Mouse (Mus musculus): ENCODE results near the gene Fgf22. TPM values are rescaled to one million over a fixed set of nuclear protein-coding genes. Genes with fewer than 3 reads are reported as not detected.
"Not testable (repeated sequence)": the region's sequence is repeated elsewhere in the genome, so short reads cannot be mapped to it uniquely, and the experiment has no call there.

Gene Fgf22
- total RNA-seq, 2 experiments from 2014 or later: not detected

DNA sequence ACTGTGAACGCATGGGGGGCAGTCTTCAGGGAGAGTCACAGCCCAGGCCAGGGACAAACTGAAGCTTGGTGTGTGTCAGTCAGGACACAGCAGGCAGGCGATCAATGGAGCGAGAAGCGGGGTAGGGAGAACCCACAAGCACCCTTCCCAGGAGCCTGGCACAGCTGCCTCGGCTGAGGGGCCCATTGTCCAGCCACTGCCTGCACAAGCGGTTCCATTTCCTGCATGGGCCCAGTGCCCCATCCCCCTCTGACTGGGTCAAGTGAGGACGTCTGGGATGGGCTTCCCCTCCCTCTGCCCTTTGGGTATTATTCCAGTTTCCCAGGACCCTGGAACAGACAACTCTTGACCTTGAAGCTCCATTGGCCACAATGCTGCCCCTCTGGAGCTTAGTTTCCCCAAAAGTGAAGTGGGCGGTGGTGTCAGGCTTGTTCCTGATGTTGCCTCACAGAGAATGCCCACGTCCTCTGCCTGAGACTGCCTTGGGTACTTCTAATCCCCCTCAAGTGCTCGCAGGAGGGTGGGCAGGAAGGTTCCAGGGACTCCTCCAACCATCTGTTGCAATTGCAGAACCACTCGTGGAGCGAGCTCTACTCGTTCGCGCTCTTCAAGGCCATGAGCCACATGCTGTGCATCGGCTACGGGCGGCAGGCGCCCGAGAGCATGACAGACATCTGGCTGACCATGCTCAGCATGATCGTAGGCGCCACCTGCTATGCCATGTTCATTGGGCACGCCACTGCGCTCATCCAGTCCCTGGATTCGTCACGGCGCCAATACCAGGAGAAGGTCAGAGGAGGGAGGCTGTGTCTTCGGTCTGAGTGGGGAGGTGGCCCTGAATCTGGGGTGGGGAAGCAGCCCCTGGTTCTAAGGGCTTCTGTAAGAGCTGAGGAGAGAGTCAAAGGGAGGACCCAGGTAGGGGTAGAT, 26.3 kb upstream of the Fgf22 start:
- DNase-seq: no peak
- intact Hi-C loops (cut with DNase I; ENCODE audit: low total_unique reads): no loop called here

DNA sequence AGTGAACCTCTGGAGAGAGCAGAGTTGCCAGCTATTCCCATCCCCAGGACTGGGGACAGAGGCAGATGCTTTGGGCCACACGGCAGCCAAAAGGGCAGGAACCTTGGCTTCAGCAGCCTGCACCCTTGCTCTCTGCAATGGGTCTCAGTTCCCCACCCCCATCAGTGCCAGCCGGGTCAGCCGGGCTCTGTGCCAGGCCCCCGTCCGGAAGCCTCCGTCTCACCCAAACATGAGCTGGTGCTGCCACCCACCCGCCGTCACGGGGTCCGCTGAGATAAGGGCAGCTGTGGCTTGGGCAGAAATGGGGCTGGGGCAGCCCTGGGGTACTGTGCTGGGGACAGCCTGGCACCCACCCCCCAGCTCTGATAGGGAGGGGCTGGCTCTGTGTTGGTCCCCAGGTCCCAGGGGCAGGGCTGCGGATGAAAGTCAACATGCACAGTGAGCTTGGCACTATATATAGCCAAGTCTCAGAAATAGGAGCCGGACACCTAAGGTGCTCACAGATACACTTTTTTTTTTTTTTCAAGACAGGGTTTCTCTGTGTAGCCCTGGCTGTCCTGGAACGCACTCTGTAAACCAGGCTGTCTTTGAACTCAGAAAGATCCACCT, 25.4 kb upstream of the Fgf22 start:
- intact Hi-C loops (cut with DNase I; ENCODE audit: low total_unique reads): no loop called here
- DNase-seq: peak; percentile 44

DNA sequence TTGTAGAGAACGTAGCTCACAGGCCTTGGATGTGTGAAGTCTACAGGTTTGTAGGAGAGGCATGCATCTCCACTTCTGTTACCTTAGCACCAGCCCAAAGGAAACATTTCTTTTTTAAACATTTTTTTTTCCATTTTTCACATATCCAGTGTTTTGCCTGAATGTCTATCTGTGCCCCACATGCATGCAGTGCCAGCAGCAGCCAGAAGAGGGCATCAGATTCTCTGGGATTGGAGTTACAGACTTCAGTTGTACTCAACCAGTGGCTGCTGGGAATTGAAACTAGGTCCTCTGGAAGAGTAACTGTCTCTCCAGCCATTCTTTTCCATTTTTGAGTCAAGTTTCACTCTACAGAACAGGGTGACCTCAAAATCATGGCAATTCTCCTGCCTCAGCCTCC, 22.4 kb upstream of the Fgf22 start:
- DNase-seq: no peak

DNA sequence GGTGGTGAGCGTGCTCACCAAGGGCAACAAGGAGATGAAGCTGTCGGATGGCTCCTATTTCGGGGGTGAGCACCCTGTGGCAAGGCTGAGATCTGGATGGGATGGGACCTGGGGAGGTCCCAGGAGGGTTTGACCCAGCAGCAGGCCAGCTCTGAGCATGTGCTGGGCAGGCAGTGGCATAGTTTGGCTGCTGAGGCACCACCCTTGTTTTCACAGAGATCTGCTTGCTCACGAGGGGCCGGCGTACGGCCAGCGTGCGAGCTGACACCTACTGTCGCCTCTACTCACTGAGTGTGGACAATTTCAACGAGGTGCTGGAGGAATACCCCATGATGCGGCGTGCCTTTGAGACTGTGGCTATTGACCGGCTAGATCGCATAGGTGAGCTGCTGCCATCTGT, 21.0 kb upstream of the Fgf22 start:
- DNase-seq: no peak
- intact Hi-C loops (cut with DNase I; ENCODE audit: low total_unique reads): no loop called here

More for the DNA sequence above, 22.4 kb upstream of the Fgf22 start:
- intact Hi-C loops (cut with DNase I; ENCODE audit: low total_unique reads): no loop called here

DNA sequence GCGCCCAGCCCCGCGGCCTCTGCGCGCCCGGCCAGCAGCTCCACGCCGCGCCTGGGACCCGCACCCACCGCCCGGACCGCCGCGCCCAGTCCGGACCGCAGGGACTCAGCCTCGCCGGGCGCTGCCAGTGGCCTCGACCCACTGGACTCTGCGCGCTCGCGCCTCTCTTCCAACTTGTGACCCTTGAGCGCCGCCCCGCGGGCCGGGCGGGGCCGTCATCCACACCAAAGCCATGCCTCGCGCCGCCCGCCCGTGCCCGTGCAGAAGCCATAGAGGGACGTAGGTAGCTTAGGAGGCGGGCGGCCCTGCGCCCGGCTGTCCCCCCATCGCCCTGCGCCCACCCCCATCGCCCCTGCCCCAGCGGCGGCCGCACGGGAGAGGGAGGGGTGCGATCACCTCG, 19.5 kb upstream of the Fgf22 start:
- DNase-seq: no peak
- intact Hi-C loops (cut with DNase I; ENCODE audit: low total_unique reads): no loop called here

DNA sequence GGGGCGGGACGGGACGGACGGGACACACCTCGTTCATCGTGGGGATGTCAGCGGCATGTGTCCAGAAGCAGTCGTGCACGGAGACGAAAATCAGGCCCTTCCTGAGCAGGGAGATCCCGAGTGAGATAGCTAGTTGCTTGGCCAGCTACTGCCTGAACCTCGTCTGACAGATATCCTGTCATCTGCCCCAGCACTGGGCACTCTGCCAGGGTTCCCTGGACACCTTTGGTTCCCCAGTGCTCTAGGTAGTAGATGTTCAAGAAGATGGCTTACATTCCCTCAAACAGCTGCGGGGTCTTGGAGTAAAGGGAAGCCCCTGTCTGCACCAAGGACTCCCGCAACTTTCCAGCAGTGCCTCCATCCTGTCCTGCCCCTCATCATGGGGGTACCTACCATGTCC, 18.2 kb upstream of the Fgf22 start:
- intact Hi-C loops (cut with DNase I; ENCODE audit: low total_unique reads): no loop called here
- no peak for DNase-seq

DNA sequence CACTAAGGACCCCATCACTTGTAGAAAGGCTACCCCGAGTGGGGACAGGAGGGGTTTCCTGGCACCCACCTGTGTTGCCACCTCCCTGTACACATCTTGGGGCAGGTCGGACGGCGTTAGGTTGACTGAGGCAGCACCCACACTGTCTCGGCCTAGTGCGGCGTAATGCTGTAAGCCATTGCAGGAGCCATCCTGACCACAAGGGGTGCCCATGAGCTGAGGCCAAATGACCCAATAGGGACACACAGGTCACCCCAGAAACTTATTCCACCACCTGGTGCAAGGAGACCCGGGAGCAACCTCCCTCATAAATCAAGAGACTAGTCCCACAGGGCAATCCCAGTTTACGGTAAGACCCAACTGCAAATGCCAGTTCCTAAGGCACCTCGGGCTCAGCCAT, 16.6 kb upstream of the Fgf22 start:
- intact Hi-C loops (cut with DNase I; ENCODE audit: low total_unique reads): no loop called here
- DNase-seq: no peak

DNA sequence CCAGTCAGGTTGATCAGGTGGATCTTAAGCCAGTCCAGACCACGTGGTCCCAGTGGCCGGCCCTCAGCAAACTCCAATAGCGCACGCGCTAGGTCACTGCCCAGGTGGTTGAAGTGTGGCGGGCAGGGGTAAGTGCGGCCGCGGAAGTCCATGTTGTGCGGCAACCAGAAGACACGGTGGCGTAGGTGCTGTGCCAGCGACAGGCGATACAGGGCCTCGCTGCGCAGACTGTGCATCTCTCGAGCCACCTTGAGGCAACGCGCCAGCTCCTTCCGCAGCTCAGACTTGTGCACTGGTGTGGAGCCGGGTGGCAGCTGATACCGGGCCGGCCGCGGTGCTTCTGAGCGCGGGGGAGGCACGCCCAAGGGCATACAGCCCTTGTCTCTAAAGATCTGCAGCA, 15.6 kb upstream of the Fgf22 start:
- DNase-seq: no peak
- intact Hi-C loops (cut with DNase I; ENCODE audit: low total_unique reads): no loop called here

DNA sequence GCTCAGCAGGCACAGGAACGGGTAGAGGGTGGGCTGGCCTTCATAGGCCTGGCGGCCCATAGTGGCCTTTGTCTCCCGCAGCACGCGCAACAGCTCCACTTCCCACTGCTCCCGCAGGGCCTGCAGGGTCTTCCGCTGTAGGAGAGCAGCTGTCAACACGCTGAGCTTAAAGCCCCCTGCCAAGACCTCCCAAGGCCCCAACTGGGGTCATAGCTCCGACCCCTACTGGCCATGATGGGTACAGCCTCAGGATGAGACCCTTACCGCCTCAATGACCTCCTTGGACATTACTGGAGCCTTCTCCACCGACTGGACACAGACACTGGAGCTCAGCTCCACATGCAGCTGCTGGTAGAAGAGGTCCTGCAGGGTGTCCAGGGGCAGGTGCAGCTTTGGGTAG, 14.0 kb upstream of the Fgf22 start:
- intact Hi-C loops (cut with DNase I; ENCODE audit: low total_unique reads): no loop called here
- DNase-seq: no peak

DNA sequence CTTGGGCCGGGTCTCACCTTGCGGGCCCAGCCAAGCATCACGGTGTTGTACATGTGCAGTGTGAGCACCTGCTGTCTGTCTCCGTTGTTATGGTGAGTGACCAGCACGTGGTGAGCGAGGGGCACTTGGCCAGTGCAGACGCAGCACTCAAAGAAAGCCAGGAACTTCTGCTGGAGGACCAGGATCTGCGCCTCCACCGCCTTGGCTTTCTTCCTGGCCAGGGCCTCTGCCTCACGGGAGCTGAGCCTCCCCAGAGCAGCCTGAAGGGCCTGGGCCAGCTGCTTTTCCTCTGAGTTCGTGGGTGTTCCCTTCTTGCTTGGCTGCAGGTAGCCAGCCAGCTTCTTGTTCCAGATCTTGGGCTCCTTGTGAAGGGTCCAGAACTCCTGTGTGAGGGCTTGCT, 11.7 kb upstream of the Fgf22 start:
- intact Hi-C loops (cut with DNase I; ENCODE audit: low total_unique reads): no loop called here
- no peak for DNase-seq

DNA sequence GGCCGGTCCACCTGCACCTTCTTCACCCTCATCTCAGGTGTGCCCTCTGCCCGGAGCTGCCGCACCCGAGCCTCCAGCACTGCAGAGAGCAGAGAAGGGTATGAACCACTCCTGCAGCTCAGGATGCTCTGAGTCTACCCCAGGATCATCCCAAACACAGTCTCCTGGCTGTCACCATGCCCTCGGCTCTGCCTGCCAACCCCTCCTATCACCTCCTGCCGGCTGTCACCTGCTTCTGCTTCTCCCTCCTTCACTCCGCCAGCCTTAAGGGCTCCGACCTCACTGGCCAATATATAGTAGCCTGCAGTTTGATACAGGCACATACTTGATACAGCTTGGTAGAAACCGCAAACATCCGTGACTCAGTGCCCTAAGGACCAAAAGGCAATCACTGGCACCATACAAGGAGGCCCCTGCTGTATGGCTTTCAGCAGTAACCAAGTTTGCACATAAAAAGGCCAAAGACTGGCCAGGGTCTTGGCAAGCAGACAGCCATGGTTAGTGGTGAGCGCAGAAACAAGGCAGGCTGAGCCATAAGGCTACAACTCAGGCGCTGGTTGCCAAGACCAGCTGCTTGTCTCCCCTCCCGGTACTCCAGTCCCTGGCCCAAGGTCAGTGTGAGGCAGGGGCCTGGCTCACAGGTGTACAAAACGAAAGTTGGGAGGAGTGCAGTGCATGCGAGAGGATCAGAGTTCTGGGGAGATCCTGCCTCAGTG, 11.1 kb upstream of the Fgf22 start:
- intact Hi-C loops (cut with DNase I; ENCODE audit: low total_unique reads): no loop called here

DNA sequence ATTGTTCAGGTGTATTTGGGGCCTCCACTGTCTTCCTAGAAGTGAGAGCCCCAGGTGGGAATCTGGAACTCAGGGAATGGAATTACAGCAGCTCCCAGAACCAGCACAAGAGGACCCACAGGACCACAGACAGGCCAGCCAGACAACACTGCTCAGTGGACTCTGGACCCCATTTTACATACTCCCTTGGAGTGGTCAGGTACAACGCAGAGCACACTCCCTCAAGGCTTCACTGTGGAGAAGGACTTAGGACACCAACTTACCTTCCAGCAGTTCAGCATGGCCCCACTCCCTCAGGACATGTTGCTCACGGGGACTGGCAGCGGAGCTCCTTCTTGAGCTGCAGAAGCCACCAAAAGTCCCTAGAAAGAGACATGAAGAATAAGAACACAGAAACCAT, 9.5 kb upstream of the Fgf22 start:
- DNase-seq: no peak
- intact Hi-C loops (cut with DNase I; ENCODE audit: low total_unique reads): no loop called here

More for the DNA sequence above, 11.1 kb upstream of the Fgf22 start:
- no peak for DNase-seq

DNA sequence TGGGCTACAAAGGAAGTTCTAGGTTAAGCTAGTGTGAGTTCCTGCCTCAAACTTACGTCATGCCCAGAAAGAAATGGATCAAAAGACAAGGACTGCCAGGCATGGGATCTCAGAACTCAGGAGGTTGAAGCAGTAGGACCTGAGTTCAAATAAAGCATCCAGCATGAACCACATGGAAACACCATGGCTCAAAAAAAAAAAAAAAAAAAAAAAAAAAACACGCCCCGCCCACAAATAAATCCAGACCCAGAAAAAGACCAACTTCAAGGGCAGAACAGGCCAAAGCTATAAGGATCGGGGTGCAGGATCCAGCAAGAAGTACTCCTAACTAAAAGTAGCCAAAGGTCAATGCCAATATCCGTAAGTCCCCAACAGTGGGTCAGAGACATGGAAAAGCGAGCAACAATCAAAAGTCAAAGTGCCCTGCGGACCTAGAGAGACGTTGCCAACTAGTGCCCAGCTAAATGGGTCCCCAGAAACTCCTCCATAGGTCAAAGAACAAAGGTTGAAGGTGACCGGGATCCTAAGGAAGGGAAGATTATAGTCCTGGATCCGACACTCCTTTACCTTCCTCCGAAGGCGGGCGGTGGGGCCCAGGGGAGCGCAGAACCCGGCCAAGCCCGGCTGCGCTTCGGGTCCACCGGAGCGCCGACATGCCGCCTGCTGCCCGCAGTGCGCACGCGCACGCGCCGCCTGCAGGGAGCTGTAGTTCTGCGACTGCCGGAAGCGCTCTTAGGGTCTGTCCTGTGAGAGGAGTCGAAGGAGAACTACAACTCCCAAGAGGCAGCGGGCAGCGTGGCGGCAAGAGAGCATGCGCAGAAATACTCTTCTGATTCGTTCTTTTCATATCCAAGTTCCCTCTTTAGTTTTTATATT, 8.7 kb upstream of the Fgf22 start, which contains the start of gene Polrmt:
Polrmt (minus strand) TSS at position 684 of the 876 bp plus-strand sequence.
- peak; percentile 95 for DNase-seq
- intact Hi-C loops (cut with DNase I; ENCODE audit: low total_unique reads): no loop called here

DNA sequence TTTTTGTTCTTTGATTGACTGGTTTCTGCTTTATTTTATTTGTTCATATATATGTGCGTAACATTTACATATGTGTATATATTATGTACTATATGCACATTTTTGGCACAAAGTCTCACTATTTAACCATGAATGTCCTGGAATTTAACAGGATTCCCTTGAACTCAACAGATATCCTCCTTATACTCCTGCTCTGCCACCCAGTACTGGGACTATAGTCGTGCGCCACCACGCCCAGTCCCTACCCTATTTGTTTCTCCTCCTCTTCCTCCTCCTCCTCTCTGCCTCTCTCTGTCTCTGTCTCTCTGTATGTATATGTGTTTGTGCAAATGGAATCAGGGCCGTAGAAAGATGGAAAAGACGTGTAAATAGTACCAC, 8.1 kb upstream of the Fgf22 start:
- intact Hi-C loops (cut with DNase I; ENCODE audit: low total_unique reads): no loop called here
- DNase-seq: no peak

DNA sequence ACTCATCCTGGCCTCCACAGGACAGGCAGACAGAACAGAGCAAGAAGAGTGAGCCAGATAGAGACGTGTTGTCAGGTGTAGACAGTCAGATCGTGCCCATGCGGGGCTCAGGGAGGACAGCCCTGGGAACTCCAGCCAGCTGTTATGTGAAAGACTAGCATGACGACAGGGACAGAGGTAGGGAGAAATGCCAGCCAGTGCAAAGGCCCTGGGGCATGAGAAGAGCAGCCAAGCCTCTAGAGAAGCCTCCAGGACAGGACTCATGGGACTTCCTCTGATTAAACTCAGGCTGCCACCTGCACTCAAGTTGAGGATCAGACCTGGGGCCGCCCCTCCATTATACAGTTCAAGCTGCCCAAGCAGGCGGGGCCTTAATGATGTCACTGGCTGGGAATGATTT, 6.4 kb upstream of the Fgf22 start:
- DNase-seq: no peak
- intact Hi-C loops (cut with DNase I; ENCODE audit: low total_unique reads): no loop called here

DNA sequence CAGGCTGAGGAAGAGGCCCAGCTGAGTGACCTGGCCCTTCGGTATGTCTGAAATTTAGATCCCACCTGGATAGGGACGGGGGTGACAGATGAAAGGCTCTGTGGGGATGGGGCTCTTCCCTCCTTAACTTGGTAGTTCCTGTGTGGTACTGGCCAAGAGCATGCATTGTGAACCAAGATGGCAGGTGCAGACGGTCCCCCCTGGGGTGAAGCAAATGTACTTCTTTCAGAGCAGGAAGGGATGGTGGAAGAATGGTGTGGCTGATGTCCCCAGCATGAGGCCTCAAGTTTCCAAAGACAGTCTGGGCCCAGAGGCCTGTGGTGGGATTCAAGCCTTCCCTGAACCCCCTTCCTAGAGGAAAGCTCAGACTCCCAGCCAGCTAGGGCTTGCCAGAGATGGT, 978 bp downstream of the Fgf22 start:
- no peak for DNase-seq
- intact Hi-C loops (cut with DNase I; ENCODE audit: low total_unique reads): no loop called here

DNA sequence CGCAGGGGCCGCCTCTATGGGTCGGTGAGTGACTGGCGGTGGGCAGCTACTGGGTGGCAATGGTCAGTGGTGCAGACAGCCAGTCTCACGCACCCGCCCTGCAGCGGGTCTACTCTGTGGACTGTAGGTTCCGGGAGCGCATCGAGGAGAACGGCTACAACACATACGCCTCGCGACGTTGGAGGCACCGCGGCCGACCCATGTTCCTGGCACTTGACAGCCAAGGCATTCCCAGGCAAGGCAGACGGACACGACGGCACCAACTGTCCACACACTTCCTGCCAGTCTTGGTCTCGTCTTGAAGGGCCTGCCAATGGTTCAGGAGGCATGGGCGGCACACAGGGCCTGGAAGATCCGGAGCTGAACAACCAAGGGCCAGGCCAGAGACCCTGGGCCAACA, 1.8 kb downstream of the Fgf22 start:
- DNase-seq: no peak
- intact Hi-C loops (cut with DNase I; ENCODE audit: low total_unique reads): no loop called here

DNA sequence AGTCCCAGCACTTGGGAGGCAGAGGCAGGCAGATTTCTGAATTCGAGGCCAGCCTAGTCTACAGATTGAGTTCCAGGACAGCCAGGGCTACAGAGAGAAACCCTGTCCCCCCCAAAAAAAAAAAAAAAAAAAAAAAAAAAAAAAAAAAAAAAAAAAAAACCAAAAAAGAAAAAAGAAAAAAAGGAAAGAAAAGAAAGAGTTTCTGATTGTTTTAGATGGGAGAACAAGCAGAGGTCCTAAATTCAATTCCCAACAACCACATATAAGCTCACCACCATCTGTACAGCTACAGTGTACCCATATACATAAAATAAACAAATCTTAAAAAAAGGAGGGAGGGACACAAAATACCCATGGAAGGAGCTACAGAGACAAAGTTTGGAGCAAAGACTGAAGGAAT, 4.8 kb downstream of the Fgf22 start:
- intact Hi-C loops (cut with DNase I; ENCODE audit: low total_unique reads); DNase-seq: not testable (repeated sequence)

DNA sequence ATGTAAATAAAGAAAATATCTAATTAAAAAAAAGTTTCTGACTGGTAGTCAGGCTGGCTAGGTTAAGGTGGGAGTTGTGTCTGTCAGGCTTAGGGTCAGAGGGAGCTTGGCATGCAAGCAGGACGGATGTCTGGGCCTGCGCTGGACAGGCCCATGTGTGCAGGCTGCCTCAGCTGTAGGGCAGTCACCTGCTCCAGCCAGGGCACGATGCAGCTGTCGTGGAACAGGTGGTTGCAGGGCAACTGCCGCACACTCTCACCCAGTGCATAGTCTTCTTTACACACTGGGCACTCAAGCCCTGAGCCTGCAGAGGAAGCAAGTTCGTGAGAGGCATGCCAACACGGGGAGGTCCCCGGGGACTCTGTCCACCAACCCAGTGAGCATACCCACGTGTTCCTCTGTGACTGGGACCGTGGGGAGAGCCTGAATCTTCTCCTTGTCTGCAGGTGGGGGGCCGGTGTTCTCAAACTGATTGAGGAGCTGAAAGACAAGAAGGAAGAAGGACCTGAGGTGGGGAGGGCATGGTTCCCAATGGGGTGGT, 5.8 kb downstream of the Fgf22 start:
- DNase-seq: no peak
- intact Hi-C loops (cut with DNase I; ENCODE audit: low total_unique reads): no loop called here

Measured in gastrocnemius, postnatal 14 days (tissue).